Mouse (Mus musculus) inflammation-experienced regulatory T-cells (primary cell): ENCODE results near the gene Ramp2. TPM values are rescaled to one million over a fixed set of nuclear protein-coding genes. Genes with fewer than 3 reads are reported as not detected.

ENCODE experiments used
- polyA plus RNA-seq, 2 experiments: library from polyadenylated mRNA; unstranded; fragments of 100-300 nt; shearing (Covaris generic); gene quantifications; one replicate each; pipeline ENCODE4 v1.2.1; 2017

Ramp2 gene
- polyA plus RNA-seq: 1 to 10 TPM in 1 of 2 experiments, not detected in 1; 1.3 TPM

GRCm38 (mm10) chr11:101245855-101246701 lies at the start of gene Ramp2:
Gene Ramp2 (plus strand): TSS chr11:101246028.

GRCm38 (mm10) chr11:101226065-101226701 lies 19.6 kb upstream of the Ramp2 start, which contains the start of gene Ezh1:
Gene Ezh1 (minus strand): TSS chr11:101226463.

GRCm38 (mm10) chr11:101253613-101254389 lies 8.0 kb downstream of the Ramp2 start, which contains the start of gene Vps25:
Gene Vps25 (plus strand): TSS chr11:101253707.

GRCm38 (mm10) chr11:101259948-101260825 lies 14.4 kb downstream of the Ramp2 start, which contains the start of gene Wnk4:
Gene Wnk4 (plus strand): TSS chr11:101260567.

GRCm38 (mm10) chr11:101278223-101279192 lies 32.7 kb downstream of the Ramp2 start, which contains the start of the genes Cntd1 and Coa3:
Gene Cntd1 (plus strand): TSS chr11:101279012.
Gene Coa3 (minus strand): TSS chr11:101279114.

GRCm38 (mm10) chr11:101302004-101302798 lies 56.4 kb downstream of the Ramp2 start, which contains the start of gene Becn1:
Gene Becn1 (minus strand): TSS chr11:101302286.

Other genes with a start within 250 kb of the Ramp2 start
- gene Atp6v0a1, start 236.6 kb upstream of the Ramp2 start, polyA plus RNA-seq: 1 to 10 TPM; 8.9 to 9.8 TPM
- 10 to 100 TPM; 27.4 to 32.0 TPM for gene Naglu, start 176.0 kb upstream of the Ramp2 start, polyA plus RNA-seq
- 1 to 10 TPM in 1 of 2 experiments, under 1 TPM in 1; 0.39 to 2.9 TPM for gene Hsd17b1, start 167.6 kb upstream of the Ramp2 start, polyA plus RNA-seq
- 10 to 100 TPM; 26.6 to 33.3 TPM for gene Coasy, start 163.5 kb upstream of the Ramp2 start, polyA plus RNA-seq
- 100 to 1,000 TPM in 1 of 2 experiments, 10 to 100 TPM in 1; 81.3 to 127 TPM for gene Mlx, start 158.8 kb upstream of the Ramp2 start, polyA plus RNA-seq
- gene Psmc3ip, start 150.6 kb upstream of the Ramp2 start, polyA plus RNA-seq: 1 to 10 TPM; 6.8 to 8.2 TPM
- gene Retreg3, start 126.1 kb upstream of the Ramp2 start, polyA plus RNA-seq: 10 to 100 TPM; 68.5 to 73.8 TPM
- 10 to 100 TPM; 36.2 to 39.8 TPM for gene Tubg1, start 126.1 kb upstream of the Ramp2 start, polyA plus RNA-seq
- gene Tubg2, start 90.1 kb upstream of the Ramp2 start, polyA plus RNA-seq: 1 to 10 TPM; 4.0 to 6.8 TPM
- under 1 TPM; 0.25 to 0.27 TPM for gene Cntnap1, start 75.5 kb upstream of the Ramp2 start, polyA plus RNA-seq
- gene Plekhh3, start 74.7 kb upstream of the Ramp2 start, polyA plus RNA-seq: 1 to 10 TPM in 1 of 2 experiments, under 1 TPM in 1; 0.14 to 1.2 TPM
- 1 to 10 TPM in 1 of 2 experiments, under 1 TPM in 1; 0.70 to 5.0 TPM for gene Ccr10, start 70.6 kb upstream of the Ramp2 start, polyA plus RNA-seq
- 10 to 100 TPM; 66.9 to 83.4 TPM for gene Ezh1, start 19.6 kb upstream of the Ramp2 start, polyA plus RNA-seq
- 100 to 1,000 TPM; 145 to 147 TPM for gene Vps25, start 7.7 kb downstream of the Ramp2 start, polyA plus RNA-seq
- 1 to 10 TPM; 2.7 to 2.9 TPM for gene Wnk4, start 14.5 kb downstream of the Ramp2 start, polyA plus RNA-seq
- gene Cntd1, start 33.0 kb downstream of the Ramp2 start, polyA plus RNA-seq: 1 to 10 TPM in 1 of 2 experiments, under 1 TPM in 1; 0.90 to 1.2 TPM
- 100 to 1,000 TPM; 101 to 110 TPM for gene Coa3, start 33.1 kb downstream of the Ramp2 start, polyA plus RNA-seq
- 100 to 1,000 TPM; 184 to 206 TPM for gene Becn1, start 56.3 kb downstream of the Ramp2 start, polyA plus RNA-seq
- gene Psme3, start 70.2 kb downstream of the Ramp2 start, polyA plus RNA-seq: 100 to 1,000 TPM; 161 to 164 TPM
- gene Aoc2, start 79.0 kb downstream of the Ramp2 start, polyA plus RNA-seq: 1 to 10 TPM; 3.5 to 4.0 TPM
- gene Aoc3, start 84.6 kb downstream of the Ramp2 start, polyA plus RNA-seq: under 1 TPM; 0.09 to 0.12 TPM
- gene G6pc, start 121.5 kb downstream of the Ramp2 start, polyA plus RNA-seq: not detected
- gene Aarsd1, start 171.6 kb downstream of the Ramp2 start, polyA plus RNA-seq: 10 to 100 TPM; 30.6 to 35.3 TPM
- 1 to 10 TPM; 1.5 to 3.9 TPM for gene Gm27029, start 178.8 kb downstream of the Ramp2 start, polyA plus RNA-seq
- gene Rundc1, start 179.1 kb downstream of the Ramp2 start, polyA plus RNA-seq: 10 to 100 TPM; 28.1 to 38.0 TPM
- gene Ptges3l, start 179.3 kb downstream of the Ramp2 start, polyA plus RNA-seq: 1 to 10 TPM; 4.3 to 5.1 TPM
- gene Rpl27, start 196.3 kb downstream of the Ramp2 start, polyA plus RNA-seq: 100 to 1,000 TPM; 267 to 297 TPM
- gene Ifi35, start 202.4 kb downstream of the Ramp2 start, polyA plus RNA-seq: 100 to 1,000 TPM; 165 to 180 TPM
- 1 to 10 TPM in 1 of 2 experiments, under 1 TPM in 1; 0.30 to 3.6 TPM for gene Rnd2, start 219.0 kb downstream of the Ramp2 start, polyA plus RNA-seq
- under 1 TPM; 0.70 to 0.72 TPM for gene Vat1, start 220.2 kb downstream of the Ramp2 start, polyA plus RNA-seq